Mouse (Mus musculus): ENCODE data around the gene Peli2.

Gene Peli2

GRCm38 (mm10) chr14:48225810-48226446, 105.3 kb downstream of the Peli2 start:
- no peak for DNase-seq

- DNase-seq = no peak
Observed at GRCm38 (mm10) chr14:48226759-48227158, 106.1 kb downstream of the Peli2 start.

- DNase-seq = no peak
Observed at GRCm38 (mm10) chr14:48234785-48235519, 114.3 kb downstream of the Peli2 start.

GRCm38 (mm10) chr14:48241335-48241734, 120.7 kb downstream of the Peli2 start:
- DNase-seq = no peak

- no peak for DNase-seq
Observed at GRCm38 (mm10) chr14:48246236-48246635, 125.6 kb downstream of the Peli2 start.

- no peak for DNase-seq
Observed at GRCm38 (mm10) chr14:48246963-48247362, 126.3 kb downstream of the Peli2 start.

- DNase-seq = no peak
Observed at GRCm38 (mm10) chr14:48249459-48249858, 128.8 kb downstream of the Peli2 start.

GRCm38 (mm10) chr14:48249909-48250308, 129.3 kb downstream of the Peli2 start:
- DNase-seq = no peak

- no peak for DNase-seq
Observed at GRCm38 (mm10) chr14:48251381-48251979, 130.9 kb downstream of the Peli2 start.

GRCm38 (mm10) chr14:48253183-48253582, 132.6 kb downstream of the Peli2 start:
- no peak for DNase-seq

- DNase-seq = no peak
Observed at GRCm38 (mm10) chr14:48254696-48255095, 134.1 kb downstream of the Peli2 start.

GRCm38 (mm10) chr14:48255290-48255689, 134.7 kb downstream of the Peli2 start:
- no peak for DNase-seq

- DNase-seq = no peak
Observed at GRCm38 (mm10) chr14:48257759-48258158, 137.1 kb downstream of the Peli2 start.

- DNase-seq = no peak
Observed at GRCm38 (mm10) chr14:48258696-48259366, 138.2 kb downstream of the Peli2 start.

- DNase-seq = no peak
Observed at GRCm38 (mm10) chr14:48263146-48263545, 142.5 kb downstream of the Peli2 start.

GRCm38 (mm10) chr14:48266710-48267109, 146.1 kb downstream of the Peli2 start:
- no peak for DNase-seq

GRCm38 (mm10) chr14:48278291-48278690, 157.7 kb downstream of the Peli2 start:
- no peak for DNase-seq

GRCm38 (mm10) chr14:48286949-48287348, 166.3 kb downstream of the Peli2 start:
- no peak for DNase-seq

GRCm38 (mm10) chr14:48287581-48287980, 167.0 kb downstream of the Peli2 start:
- no peak for DNase-seq

GRCm38 (mm10) chr14:48288600-48288999, 168.0 kb downstream of the Peli2 start:
- DNase-seq = no peak

GRCm38 (mm10) chr14:48289602-48290599, 169.3 kb downstream of the Peli2 start:
- no peak for DNase-seq

GRCm38 (mm10) chr14:48293498-48293897, 172.9 kb downstream of the Peli2 start:
- DNase-seq = no peak
